Mouse (Mus musculus) liver, adult (tissue): ENCODE data around the gene Crebzf.
A peak's percentile ranks its signal among the peaks of the same experiment; 100 is the strongest.

Source experiments
- GATA4 ChIP-seq: IDR thresholded peaks from 2 replicates; pipeline ENCODE4 v1.6.1; 2014; ENCODE audit warnings: mild to moderate bottlenecking, low read length; ENCODE audit not compliant: insufficient replicate concordance

Crebzf gene

GRCm38 (mm10) chr7:90460330-90460729, 17.8 kb downstream of the Crebzf start:
- TF ChIP-seq GATA4: no peak

- TF ChIP-seq GATA4: no peak
These were observed 18.4 kb downstream of the Crebzf start for GRCm38 (mm10) chr7:90460930-90461329.

DNA sequence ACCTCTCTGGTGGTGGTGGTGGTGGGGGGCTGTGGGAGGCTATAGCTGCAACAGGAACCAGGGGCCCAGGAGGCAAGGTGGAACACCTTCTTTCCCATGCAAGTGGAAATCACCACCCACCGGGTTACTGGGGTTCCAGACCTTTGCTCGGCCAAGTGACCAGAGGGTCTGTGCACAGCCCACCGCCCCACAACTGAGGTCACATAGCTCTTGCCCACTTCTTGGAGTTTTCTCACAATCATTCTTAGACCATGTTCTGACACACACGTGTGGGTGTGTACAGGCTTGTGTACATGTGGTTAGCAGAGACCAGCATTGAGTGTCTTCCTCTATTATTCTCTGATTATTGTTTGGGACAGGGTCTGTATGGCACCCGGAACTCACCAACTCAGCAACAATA, 18.9 kb downstream of the Crebzf start:
- no peak for TF ChIP-seq GATA4

GRCm38 (mm10) chr7:90473511-90473910, 31.0 kb downstream of the Crebzf start:
- TF ChIP-seq GATA4: no peak

- peak; percentile 6; the same call in 1 of the 2 replicates for TF ChIP-seq GATA4
These were observed 33.3 kb downstream of the Crebzf start, which contains the start of gene Tmem126b for GRCm38 (mm10) chr7:90475793-90476312. Gene Tmem126b (minus strand): TSS chr7:90476001.

GRCm38 (mm10) chr7:90476313-90477245, 34.0 kb downstream of the Crebzf start, which contains the start of gene Dlg2:
Gene Dlg2 (plus strand): TSS chr7:90476672.
- TF ChIP-seq GATA4: no peak

GRCm38 (mm10) chr7:90482607-90483006, 40.1 kb downstream of the Crebzf start:
- no peak for TF ChIP-seq GATA4
